Mouse (Mus musculus) kidney, adult 2 months (tissue): ENCODE results near the gene Polr3c. TPM values are rescaled to one million over a fixed set of nuclear protein-coding genes. Genes with fewer than 3 reads are reported as not detected.
A peak's percentile ranks its signal among the peaks of the same experiment; 100 is the strongest.
"Not testable (repeated sequence)": the region's sequence is repeated elsewhere in the genome, so short reads cannot be mapped to it uniquely, and the experiment has no call there.

Experiments
- DNase-seq: peaks from one replicate; pipeline ENCODE4 v3.0.0; 2021
- H3K27ac ChIP-seq: fragments of 200-500 bp; 2 replicates; pipeline ENCODE4 v1.5.1; 2012; ENCODE audit warnings: low read depth, low read length, control low read depth, inconsistent platforms; ENCODE audit not compliant: insufficient read depth
- H3K27me3 ChIP-seq: fragments of 200-500 bp; replicated peaks from 2 replicates; pipeline ENCODE4 v1.6.1; 2012; ENCODE audit warnings: mild to moderate bottlenecking, moderate library complexity, low read length, inconsistent platforms; ENCODE audit not compliant: control insufficient read depth, insufficient read depth
- H3K36me3 ChIP-seq: fragments of 200-500 bp; 2 replicates; pipeline ENCODE4 v1.6.1; 2012; ENCODE audit warnings: mild to moderate bottlenecking, moderate library complexity, low read length, inconsistent platforms; ENCODE audit not compliant: control insufficient read depth, insufficient read depth
- H3K4me1 ChIP-seq: fragments of 200-500 bp; 2 replicates; pipeline ENCODE4 v1.6.1; 2011; ENCODE audit warnings: low read length; ENCODE audit not compliant: control insufficient read depth, insufficient read depth
- H3K4me3 ChIP-seq: fragments of 200-500 bp; 2 replicates; pipeline ENCODE4 v1.5.1; 2011; ENCODE audit warnings: mild to moderate bottlenecking, low read depth, low read length, control low read depth; ENCODE audit not compliant: insufficient read depth
- CTCF ChIP-seq: fragments of 200-500 bp; conservative IDR thresholded peaks from 2 replicates; pipeline ENCODE4 v1.5.1; 2011; ENCODE audit warnings: low read depth, mild to moderate bottlenecking, control low read depth, low read length, moderate library complexity, mixed read lengths; ENCODE audit not compliant: insufficient read depth, insufficient read length
- POLR2A ChIP-seq: fragments of 200-500 bp; IDR thresholded peaks from one replicate; pipeline ENCODE4 v1.6.1; 2011; ENCODE audit warnings: low read depth, low read length, control low read depth
- WGBS: fragments of 180-500 bp; shearing (Covaris S2); methylation state at CpG from one replicate; pipeline ENCODE4 v1.1.7; 2018; 5-methylcytosine and 5-hydroxymethylcytosine counted together
- polyA plus RNA-seq: library from polyadenylated mRNA; depleted of rRNA; stranded (reverse); fragments of >200 nt; gene quantifications from 2 replicates; pipeline ENCODE4 v1.2.3, GENCODE M21; 2012; rRNA removed

Gene Polr3c
- polyA plus RNA-seq, 1 experiment, result 34.6 TPM

- peak; percentile 43 for DNase-seq
- TF ChIP-seq POLR2A, result no peak
- peak; percentile 61 for TF ChIP-seq CTCF
- 44% methylated on average over 1 of the region's 1 CpGs for WGBS
Measured at GRCm38 (mm10) chr3:96667316-96667715, 60.1 kb downstream of the Polr3c start.

DNA sequence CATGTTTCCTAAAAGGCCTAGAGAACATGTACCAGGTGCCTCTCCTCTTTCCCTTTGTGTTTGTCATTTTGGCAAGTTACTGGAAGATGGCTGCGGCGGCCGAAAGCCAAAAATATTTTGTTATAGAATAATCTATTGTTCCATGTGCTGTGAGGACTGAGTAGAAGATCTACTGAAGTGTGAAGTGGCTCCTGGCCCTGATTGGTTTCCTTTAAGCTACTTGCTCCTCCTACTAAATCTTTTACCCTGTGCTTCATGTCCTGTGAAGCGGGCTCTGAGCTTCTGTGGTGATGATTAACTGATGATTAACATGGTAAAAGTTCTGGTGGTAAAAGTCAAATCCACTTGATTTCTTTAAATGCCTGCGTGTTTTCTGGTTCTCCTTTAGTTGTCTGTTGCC lies 60.5 kb downstream of the Polr3c start:
- TF ChIP-seq POLR2A, result no peak
- no peak for TF ChIP-seq CTCF
- Histone ChIP-seq H3K36me3 (no peaks in the 10 kb centered on the region), H3K27ac (no peak overlapping the region), H3K4me1 (peaks cover 7% of the 10 kb centered on the region; the same call in 1 of the 2 replicates), H3K4me3 (no peak overlapping the region), H3K27me3 (no peaks in the 10 kb centered on the region)
- 48% methylated on average over 5 of the region's 5 CpGs for WGBS
- peak; percentile 82 for DNase-seq

More at GRCm38 (mm10) chr3:96667316-96667715, 60.1 kb downstream of the Polr3c start:
- no peaks in the 10 kb centered on the region for H3K36me3 ChIP-seq
- H3K4me3 ChIP-seq, result no peak overlapping the region
- peaks cover 7% of the 10 kb centered on the region; the same call in 1 of the 2 replicates for H3K4me1 ChIP-seq
- no peaks in the 10 kb centered on the region for H3K27me3 ChIP-seq
- no peak overlapping the region for H3K27ac ChIP-seq

DNA sequence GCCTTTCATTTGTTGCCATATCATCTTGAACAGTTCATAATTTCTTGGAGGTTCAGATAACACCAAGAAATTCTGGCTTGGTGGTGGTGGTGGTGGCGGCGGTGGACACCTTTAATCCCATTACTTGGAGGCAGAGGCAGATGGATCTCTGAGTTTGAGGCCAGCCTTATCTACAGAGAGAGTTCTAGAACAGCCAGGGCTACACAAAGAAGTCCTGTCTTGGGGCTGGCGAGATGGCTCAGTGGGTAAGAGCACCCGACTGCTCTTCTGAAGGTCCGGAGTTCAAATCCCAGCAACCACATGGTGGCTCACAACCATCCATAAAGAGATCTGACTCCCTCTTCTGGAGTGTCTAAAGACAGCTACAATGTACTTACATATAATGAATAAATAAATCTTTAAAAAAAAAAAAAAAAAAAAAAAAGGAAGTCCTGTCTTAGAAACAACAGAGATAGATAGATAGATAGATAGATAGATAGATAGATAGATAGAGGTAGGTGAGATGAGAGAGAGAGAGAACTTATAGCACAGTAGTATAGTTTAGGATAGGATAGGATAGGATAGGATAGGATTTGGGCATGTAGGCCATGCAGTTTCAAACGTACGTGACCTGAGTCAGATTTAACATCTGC lies 61.6 kb downstream of the Polr3c start:
- not testable (repeated sequence) for H3K27ac ChIP-seq, DNase-seq, H3K36me3 ChIP-seq, H3K4me1 ChIP-seq, H3K27me3 ChIP-seq, H3K4me3 ChIP-seq
- 94% methylated on average over 7 of the region's 7 CpGs for WGBS

DNA sequence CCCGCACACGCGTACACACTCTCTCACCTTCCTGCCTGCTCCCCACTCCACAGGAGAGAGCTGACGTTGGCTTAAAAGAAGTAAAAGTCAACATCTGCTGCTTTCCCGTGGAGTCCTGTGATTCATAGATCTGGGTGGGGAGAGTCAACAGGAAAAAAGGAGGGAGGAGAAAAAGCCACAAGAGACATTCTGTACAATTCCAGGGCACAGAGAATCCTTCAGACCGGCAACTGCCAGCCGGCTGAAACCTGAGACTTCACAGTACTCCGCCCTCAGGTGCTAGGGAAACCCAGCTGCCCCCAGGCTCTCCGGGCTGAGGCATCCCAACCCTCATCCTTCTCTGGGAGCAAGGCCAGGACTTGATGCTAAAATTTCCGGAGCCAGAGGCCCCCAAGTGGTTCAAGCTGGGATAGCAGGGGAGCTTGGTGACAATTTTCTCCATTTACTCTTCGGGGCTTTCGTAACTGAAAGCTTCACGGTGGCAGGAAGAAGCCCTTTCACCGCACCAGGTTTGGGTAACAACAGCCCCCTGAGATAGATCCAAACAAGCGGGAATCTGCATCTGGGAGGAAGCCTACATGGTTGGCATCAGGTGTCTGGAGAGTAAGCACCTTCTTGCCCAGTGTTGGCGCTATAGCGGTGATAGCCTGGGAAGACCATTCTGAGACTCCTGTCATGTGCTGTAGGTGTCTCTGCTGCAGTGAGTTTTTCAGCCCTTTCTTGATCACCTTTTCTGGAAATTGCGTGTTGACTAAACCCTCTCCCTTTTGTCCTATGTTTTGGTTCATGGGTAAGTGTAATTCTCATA lies 63.8 kb downstream of the Polr3c start:
- DNase-seq, result peak; percentile 82
- no peak overlapping the region for H3K27ac ChIP-seq
- WGBS, result 4% methylated on average over 18 of the region's 18 CpGs

GRCm38 (mm10) chr3:96662731-96663316 lies 64.6 kb downstream of the Polr3c start:
- Histone ChIP-seq H3K4me1 (peaks cover 7% of the 10 kb centered on the region; the same call in 1 of the 2 replicates), H3K27ac (no peak overlapping the region), H3K36me3 (no peaks in the 10 kb centered on the region), H3K27me3 (no peaks in the 10 kb centered on the region), H3K4me3 (no peak overlapping the region)
- TF ChIP-seq CTCF (no peak), POLR2A (no peak)
- no peak for DNase-seq
- WGBS, result 59% methylated on average over 8 of the region's 8 CpGs

More for the DNA sequence above, 63.8 kb downstream of the Polr3c start:
- Histone ChIP-seq H3K27me3 (no peaks in the 10 kb centered on the region), H3K36me3 (no peaks in the 10 kb centered on the region), H3K4me3 (peak overlapping the region; percentile 41; the same call in 1 of the 2 replicates), H3K4me1 (peaks cover 7% of the 10 kb centered on the region; the same call in 1 of the 2 replicates)
- TF ChIP-seq POLR2A (no peak), CTCF (peak; percentile 74)

Other genes with a start within 250 kb of the Polr3c start
- 0.23 and 3.9 TPM in 2 replicates for gene Hfe2, start 202.5 kb downstream of the Polr3c start, polyA plus RNA-seq
- gene Txnip, start 169.7 kb downstream of the Polr3c start, polyA plus RNA-seq, result 514 and 518 TPM in 2 replicates
- 0.20 TPM in 1 of 2 replicates, not detected in the other for gene Gm16253, start 150.6 kb downstream of the Polr3c start, polyA plus RNA-seq
- gene Polr3gl, start 133.4 kb downstream of the Polr3c start, polyA plus RNA-seq, result 14.5 and 15.3 TPM in 2 replicates
- 0.23 and 0.38 TPM in 2 replicates for gene Ankrd34a, start 131.0 kb downstream of the Polr3c start, polyA plus RNA-seq
- 7.7 and 9.6 TPM in 2 replicates for gene Lix1l, start 126.5 kb downstream of the Polr3c start, polyA plus RNA-seq
- 7.8 and 16.1 TPM in 2 replicates for gene Rbm8a, start 97.7 kb downstream of the Polr3c start, polyA plus RNA-seq
- gene Pex11b, start 92.3 kb downstream of the Polr3c start, polyA plus RNA-seq, result 57.6 and 57.7 TPM in 2 replicates
- 0.07 TPM in 1 of 2 replicates, not detected in the other for gene Gm42957, start 92.2 kb downstream of the Polr3c start, polyA plus RNA-seq
- 1.2 and 1.6 TPM in 2 replicates for gene Itga10, start 82.0 kb downstream of the Polr3c start, polyA plus RNA-seq
- gene Ankrd35, start 57.5 kb downstream of the Polr3c start, polyA plus RNA-seq, result 0.38 and 0.45 TPM in 2 replicates
- 21.0 and 23.2 TPM in 2 replicates for gene Pias3, start 31.2 kb downstream of the Polr3c start, polyA plus RNA-seq
- gene Nudt17, start 19.1 kb downstream of the Polr3c start, polyA plus RNA-seq, result 2.0 and 3.6 TPM in 2 replicates
- 20.7 and 23.5 TPM in 2 replicates for gene Rnf115, start within 50 bp of the Polr3c start, polyA plus RNA-seq
- gene Pdzk1, start 101.7 kb upstream of the Polr3c start, polyA plus RNA-seq, result 343 and 414 TPM in 2 replicates
- gene Cd160, start 101.7 kb upstream of the Polr3c start, polyA plus RNA-seq, result 0.08 and 0.33 TPM in 2 replicates
- gene Gja5, start 177.1 kb upstream of the Polr3c start, polyA plus RNA-seq, result 8.2 and 8.7 TPM in 2 replicates
- gene Gpr89, start 177.7 kb upstream of the Polr3c start, polyA plus RNA-seq, result 28.9 and 33.6 TPM in 2 replicates
- gene Gja8, start 198.4 kb upstream of the Polr3c start, polyA plus RNA-seq, result 0.01 TPM in 1 of 2 replicates, not detected in the other